Comparison of ENCODE assay signal across 13 mouse cellular contexts in genomic region chr14:120835758-120836157, GRCm38 (mm10).
DNase-seq lines count a peak whose midpoint lies in the region; ATAC-seq and TF ChIP-seq lines count a peak whose summit lies in the region.
"Had no signal": no experiment of that assay in that cellular context is flagged by ENCODE, and none has a peak within 500 bp of the region (broad histone marks: within the 10 kb centered on the region; RNA-seq: fewer than 3 reads in every experiment).

No protein-coding gene starts in this region.

- no peaks in the 10 kb centered on the region for H3K36me3 ChIP-seq in forebrain, embryonic 14.5 days (ENCODE audit: control insufficient read depth, insufficient read depth, low read length)
- no peaks in the 10 kb centered on the region for H3K36me3 ChIP-seq in forebrain, embryonic 11.5 days (ENCODE audit: control insufficient read depth, insufficient read depth, low read length)
- no peaks in the 10 kb centered on the region for H3K36me3 ChIP-seq in intestine, postnatal 0 days (ENCODE audit: control insufficient read depth, insufficient read depth)
- H3K36me3 ChIP-seq in intestine, embryonic 16.5 days (ENCODE audit: control insufficient read depth, insufficient read depth, low read length), result no peaks in the 10 kb centered on the region
- H3K36me3 ChIP-seq in midbrain, postnatal 0 days (ENCODE audit: insufficient read depth, low read length), result no peaks in the 10 kb centered on the region
- no peaks in the 10 kb centered on the region for H3K36me3 ChIP-seq in midbrain, embryonic 15.5 days (replicated peaks)
- H3K36me3 ChIP-seq: neural tube, embryonic 12.5 days had no signal

- no peaks in the 10 kb centered on the region for H3K9me3 ChIP-seq in forebrain, embryonic 14.5 days (replicated peaks; ENCODE audit: control insufficient read depth, low read length)
- H3K9me3 ChIP-seq in forebrain, embryonic 11.5 days (ENCODE audit: control insufficient read depth, low read length), result no peaks in the 10 kb centered on the region
- H3K9me3 ChIP-seq in intestine, postnatal 0 days (ENCODE audit: control insufficient read depth), result no peaks in the 10 kb centered on the region
- no peaks in the 10 kb centered on the region for H3K9me3 ChIP-seq in intestine, embryonic 16.5 days (ENCODE audit: control insufficient read depth, low read length)
- H3K9me3 ChIP-seq in midbrain, postnatal 0 days (ENCODE audit: low read length), result no peaks in the 10 kb centered on the region
- no peaks in the 10 kb centered on the region for H3K9me3 ChIP-seq in midbrain, embryonic 15.5 days
- H3K9me3 ChIP-seq: neural tube, embryonic 12.5 days had no signal

- no peak overlapping the region for H3K9ac ChIP-seq in forebrain, embryonic 14.5 days (ENCODE audit: low read length)
- no peak overlapping the region for H3K9ac ChIP-seq in forebrain, embryonic 11.5 days (ENCODE audit: low read length)
- H3K9ac ChIP-seq in intestine, postnatal 0 days (ENCODE audit: low read depth, low read length), result no peak overlapping the region
- no peak overlapping the region for H3K9ac ChIP-seq in intestine, embryonic 16.5 days (ENCODE audit: low read depth, low read length)
- H3K9ac ChIP-seq in midbrain, postnatal 0 days (replicated peaks; ENCODE audit: low read length, poor library complexity, severe bottlenecking), result no peak overlapping the region
- H3K9ac ChIP-seq in midbrain, embryonic 15.5 days, result no peak overlapping the region
- H3K9ac ChIP-seq: hindbrain, embryonic 14.5 days; neural tube, embryonic 12.5 days had no signal

- peak; percentile 49 for TF ChIP-seq CTCF in intestine, postnatal 0 days (IDR thresholded peaks at IDR 0.05; ENCODE audit: low read depth)
- TF ChIP-seq CTCF in midbrain, postnatal 0 days (IDR thresholded peaks at IDR 0.05), result peak; percentile 69

- H3K4me3 ChIP-seq in forebrain, embryonic 14.5 days (ENCODE audit: low read depth, low read length), result no peak overlapping the region
- no peak overlapping the region for H3K4me3 ChIP-seq in forebrain, embryonic 11.5 days (ENCODE audit: low read depth, low read length)
- H3K4me3 ChIP-seq in intestine, postnatal 0 days (ENCODE audit: low read depth, low read length), result no peak overlapping the region
- H3K4me3 ChIP-seq in intestine, embryonic 16.5 days (ENCODE audit: low read length), result no peak overlapping the region
- no peak overlapping the region for H3K4me3 ChIP-seq in midbrain, postnatal 0 days (ENCODE audit: low read depth, low read length)
- no peak overlapping the region for H3K4me3 ChIP-seq in midbrain, embryonic 15.5 days
- H3K4me3 ChIP-seq: neural tube, embryonic 12.5 days had no signal

- peak; percentile 66 for DNase-seq in forebrain, embryonic 14.5 days (ENCODE audit: low spot score)
- DNase-seq in forebrain, embryonic 11.5 days (ENCODE audit: low spot score), result no peak
- peak; percentile 70 for DNase-seq in midbrain, postnatal 0 days (ENCODE audit: low spot score)
- DNase-seq in retina, postnatal 7 days (ENCODE audit: low read depth, low spot score), result peak; percentile 59
- DNase-seq: cerebellum, adult 2 months; gastrocnemius, postnatal 25 days; kidney, adult 9 months had no signal

- 68% methylated on average over 5 of the region's 5 CpGs for WGBS in forebrain, embryonic 14.5 days
- 74% methylated on average over 5 of the region's 5 CpGs for WGBS in forebrain, embryonic 11.5 days
- 67% methylated on average over 5 of the region's 5 CpGs for WGBS in intestine, postnatal 0 days
- WGBS in intestine, embryonic 16.5 days, result 62% methylated on average over 5 of the region's 5 CpGs
- 49% methylated on average over 5 of the region's 5 CpGs for WGBS in midbrain, postnatal 0 days
- WGBS in midbrain, embryonic 15.5 days, result 57% methylated on average over 5 of the region's 5 CpGs

- peaks cover 4% of the 10 kb centered on the region; the same call in 1 of the 2 replicates for H3K4me1 ChIP-seq in forebrain, embryonic 14.5 days (ENCODE audit: control insufficient read depth, insufficient read depth, low read length)
- no peaks in the 10 kb centered on the region for H3K4me1 ChIP-seq in forebrain, embryonic 11.5 days (replicated peaks; ENCODE audit: control insufficient read depth, insufficient read depth, low read length)
- no peaks in the 10 kb centered on the region; the same call in 1 of the 2 replicates for H3K4me1 ChIP-seq in intestine, postnatal 0 days (replicated peaks; ENCODE audit: control insufficient read depth, insufficient read depth, low read length)
- peaks cover 13% of the 10 kb centered on the region for H3K4me1 ChIP-seq in intestine, embryonic 16.5 days (ENCODE audit: control insufficient read depth, insufficient read depth, low read length)
- no peaks in the 10 kb centered on the region for H3K4me1 ChIP-seq in midbrain, postnatal 0 days (ENCODE audit: insufficient read depth, low read length)
- peaks cover 14% of the 10 kb centered on the region for H3K4me1 ChIP-seq in midbrain, embryonic 15.5 days

- ATAC-seq in forebrain, embryonic 14.5 days, result peak; percentile 13; the same call in 1 of the 2 replicates
- no peak for ATAC-seq in forebrain, embryonic 11.5 days (replicated peaks; ENCODE audit: low FRiP score)
- no peak for ATAC-seq in intestine, postnatal 0 days
- no peak for ATAC-seq in intestine, embryonic 16.5 days
- ATAC-seq in midbrain, postnatal 0 days (ENCODE audit: low FRiP score), result no peak
- ATAC-seq in midbrain, embryonic 15.5 days (replicated peaks), result no peak; the same call in 1 of the 2 replicates
- ATAC-seq in megakaryocyte progenitor cell, adult 5-6 weeks (replicated peaks; ENCODE audit: poor library complexity), result no peak

- H3K27me3 ChIP-seq in forebrain, embryonic 14.5 days (replicated peaks; ENCODE audit: control insufficient read depth, insufficient read depth, low read length), result no peaks in the 10 kb centered on the region
- H3K27me3 ChIP-seq in forebrain, embryonic 11.5 days (ENCODE audit: control insufficient read depth, insufficient read depth, low read length), result no peaks in the 10 kb centered on the region
- no peaks in the 10 kb centered on the region for H3K27me3 ChIP-seq in intestine, postnatal 0 days (replicated peaks; ENCODE audit: control insufficient read depth, insufficient read depth, low read length)
- H3K27me3 ChIP-seq in intestine, embryonic 16.5 days (replicated peaks; ENCODE audit: control insufficient read depth, insufficient read depth, low read length), result no peaks in the 10 kb centered on the region
- no peaks in the 10 kb centered on the region for H3K27me3 ChIP-seq in midbrain, postnatal 0 days (ENCODE audit: insufficient read depth, low read length)
- H3K27me3 ChIP-seq in midbrain, embryonic 15.5 days (replicated peaks), result no peaks in the 10 kb centered on the region
- H3K27me3 ChIP-seq: neural tube, embryonic 12.5 days had no signal

- no peak overlapping the region for H3K27ac ChIP-seq in forebrain, embryonic 14.5 days (ENCODE audit: low read depth, low read length)
- no peak overlapping the region for H3K27ac ChIP-seq in forebrain, embryonic 11.5 days (ENCODE audit: low read depth, low read length)
- H3K27ac ChIP-seq in intestine, postnatal 0 days (ENCODE audit: low read depth, low read length), result no peak overlapping the region
- H3K27ac ChIP-seq in intestine, embryonic 16.5 days (ENCODE audit: low read length), result no peak overlapping the region
- H3K27ac ChIP-seq in midbrain, postnatal 0 days (ENCODE audit: low read depth, low read length), result no peak overlapping the region
- no peak overlapping the region for H3K27ac ChIP-seq in midbrain, embryonic 15.5 days
- H3K27ac ChIP-seq: hindbrain, embryonic 14.5 days; neural tube, embryonic 12.5 days had no signal

- H3K4me2 ChIP-seq in forebrain, embryonic 14.5 days (ENCODE audit: low read length), result no peak overlapping the region
- no peak overlapping the region for H3K4me2 ChIP-seq in forebrain, embryonic 11.5 days (ENCODE audit: low read depth, low read length, severe bottlenecking)
- no peak overlapping the region for H3K4me2 ChIP-seq in intestine, postnatal 0 days (replicated peaks; ENCODE audit: low read depth)
- no peak overlapping the region for H3K4me2 ChIP-seq in intestine, embryonic 16.5 days (ENCODE audit: low read depth, low read length)
- no peak overlapping the region for H3K4me2 ChIP-seq in midbrain, postnatal 0 days (ENCODE audit: low read depth, low read length, poor library complexity, severe bottlenecking)
- no peak overlapping the region for H3K4me2 ChIP-seq in midbrain, embryonic 15.5 days
- H3K4me2 ChIP-seq: hindbrain, embryonic 14.5 days; neural tube, embryonic 12.5 days had no signal
